21 mouse cellular contexts compared by ENCODE assay signal in the genomic region with DNA sequence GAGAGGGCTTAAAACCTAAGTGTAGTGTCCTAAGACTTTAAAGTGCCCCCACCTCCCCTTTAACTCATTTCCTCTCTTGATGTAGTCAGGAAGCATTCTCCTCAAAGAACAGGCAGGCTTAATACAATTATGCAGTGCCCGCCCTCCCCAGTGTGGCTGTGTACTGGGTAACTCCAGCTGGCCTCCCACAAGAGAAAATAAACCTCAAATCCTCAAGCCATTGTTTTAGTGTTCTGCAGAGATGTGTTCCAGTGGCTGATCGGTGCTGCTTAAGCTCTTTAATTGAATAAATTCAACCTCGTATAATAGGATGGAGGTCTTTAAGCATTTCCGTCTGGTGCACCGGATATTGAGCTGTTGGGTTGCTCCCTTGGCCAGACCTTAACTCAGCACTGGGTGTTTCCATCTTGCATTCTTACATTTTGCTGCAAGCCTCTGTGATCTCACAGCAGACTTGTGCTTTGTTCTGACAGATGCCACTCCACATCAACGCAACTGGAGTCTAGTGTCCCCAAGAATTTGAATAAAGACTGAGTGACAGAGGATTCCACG. TPM values are rescaled to one million over a fixed set of nuclear protein-coding genes. Genes with fewer than 3 reads are reported as not detected.
DNase-seq lines count a peak whose midpoint lies in the region; ATAC-seq and TF ChIP-seq lines count a peak whose summit lies in the region.
"Had no signal": no experiment of that assay in that cellular context is flagged by ENCODE, and none has a peak within 500 bp of the region (broad histone marks: within the 10 kb centered on the region; RNA-seq: fewer than 3 reads in every experiment).

No protein-coding gene starts in this region.

- H3K36me3 ChIP-seq in lung, embryonic 14.5 days (ENCODE audit: insufficient read depth) = no peaks in the 10 kb centered on the region
- no peaks in the 10 kb centered on the region for H3K36me3 ChIP-seq in forebrain, embryonic 12.5 days (replicated peaks)
- H3K36me3 ChIP-seq in midbrain, embryonic 13.5 days = no peaks in the 10 kb centered on the region
- H3K36me3 ChIP-seq in intestine, embryonic 16.5 days (ENCODE audit: control insufficient read depth, insufficient read depth, low read length) = no peaks in the 10 kb centered on the region
- H3K36me3 ChIP-seq: embryonic facial prominence, embryonic 12.5 days; heart, embryonic 12.5 days; neural tube, embryonic 12.5 days had no signal

- ATAC-seq in lung, embryonic 14.5 days (ENCODE audit: insufficient read depth) = no peak
- peak; percentile 53 for ATAC-seq in forebrain, embryonic 12.5 days (ENCODE audit: low FRiP score)
- ATAC-seq in midbrain, embryonic 13.5 days = peak; percentile 54
- ATAC-seq in intestine, embryonic 16.5 days = no peak; the same call in 1 of the 2 replicates
- ATAC-seq: inflammation-experienced regulatory T-cells, adult 6 months had no signal

- H3K9me3 ChIP-seq in lung, embryonic 14.5 days (ENCODE audit: low read depth, low read length) = no peaks in the 10 kb centered on the region
- 0 out of 2 replicates have a peak, but pooled peaks cover 5% of the 10 kb centered on the region for H3K9me3 ChIP-seq in forebrain, embryonic 12.5 days
- H3K9me3 ChIP-seq in midbrain, embryonic 13.5 days = peaks cover 6% of the 10 kb centered on the region; the same call in 1 of the 2 replicates
- H3K9me3 ChIP-seq in intestine, embryonic 16.5 days (ENCODE audit: control insufficient read depth, low read length) = no peaks in the 10 kb centered on the region

- H3K27me3 ChIP-seq in lung, embryonic 14.5 days (ENCODE audit: insufficient read depth, low read length) = no peaks in the 10 kb centered on the region
- H3K27me3 ChIP-seq in forebrain, embryonic 12.5 days = 0 out of 2 replicates have a peak, but pooled peaks cover 4% of the 10 kb centered on the region
- peaks cover 12% of the 10 kb centered on the region for H3K27me3 ChIP-seq in midbrain, embryonic 13.5 days
- H3K27me3 ChIP-seq in intestine, embryonic 16.5 days (replicated peaks; ENCODE audit: control insufficient read depth, insufficient read depth, low read length) = no peaks in the 10 kb centered on the region
- H3K27me3 ChIP-seq: embryonic facial prominence, embryonic 12.5 days; heart, embryonic 12.5 days; neural tube, embryonic 12.5 days had no signal

- no peak for TF ChIP-seq CTCF in lung, embryonic 14.5 days (IDR thresholded peaks at IDR 0.05; ENCODE audit: low read depth)
- TF ChIP-seq CTCF in brain, embryonic 14.5 days (IDR thresholded peaks at IDR 0.05; ENCODE audit: borderline replicate concordance, extremely low read depth, insufficient read depth, insufficient read length) = no peak

- no peak overlapping the region for H3K27ac ChIP-seq in lung, embryonic 14.5 days (ENCODE audit: low read depth)
- 0 out of 2 replicates have a peak overlapping the region, but pooled peaks have one; percentile 31 for H3K27ac ChIP-seq in forebrain, embryonic 12.5 days
- H3K27ac ChIP-seq in midbrain, embryonic 13.5 days = no peak overlapping the region
- H3K27ac ChIP-seq in intestine, embryonic 16.5 days (ENCODE audit: low read length) = no peak overlapping the region
- H3K27ac ChIP-seq: embryonic facial prominence, embryonic 12.5 days; kidney, postnatal 0 days; layer of hippocampus, adult 2 months; left cerebral cortex, adult 2 months; neural tube, embryonic 12.5 days had no signal

- H3K9ac ChIP-seq in lung, embryonic 14.5 days = no peak overlapping the region
- H3K9ac ChIP-seq in forebrain, embryonic 12.5 days = no peak overlapping the region
- H3K9ac ChIP-seq in midbrain, embryonic 13.5 days (replicated peaks) = no peak overlapping the region
- H3K9ac ChIP-seq in intestine, embryonic 16.5 days (ENCODE audit: low read depth, low read length) = no peak overlapping the region
- H3K9ac ChIP-seq: embryonic facial prominence, embryonic 12.5 days; heart, embryonic 12.5 days; neural tube, embryonic 12.5 days had no signal

- TF ChIP-seq POLR2A in brain, embryonic 14.5 days (IDR thresholded peaks at IDR 0.05; ENCODE audit: borderline replicate concordance, extremely low read depth, insufficient read depth, insufficient read length, poor library complexity, severe bottlenecking) = no peak

- H3K4me1 ChIP-seq in lung, embryonic 14.5 days (ENCODE audit: insufficient read depth) = no peaks in the 10 kb centered on the region
- peaks cover 21% of the 10 kb centered on the region for H3K4me1 ChIP-seq in forebrain, embryonic 12.5 days
- peaks cover 20% of the 10 kb centered on the region for H3K4me1 ChIP-seq in midbrain, embryonic 13.5 days (replicated peaks)
- no peaks in the 10 kb centered on the region for H3K4me1 ChIP-seq in intestine, embryonic 16.5 days (ENCODE audit: control insufficient read depth, insufficient read depth, low read length)
- H3K4me1 ChIP-seq: heart, embryonic 12.5 days had no signal

- no peak overlapping the region for H3K4me3 ChIP-seq in lung, embryonic 14.5 days (ENCODE audit: low read depth, low read length)
- H3K4me3 ChIP-seq in forebrain, embryonic 12.5 days (replicated peaks) = no peak overlapping the region
- H3K4me3 ChIP-seq in midbrain, embryonic 13.5 days (replicated peaks) = no peak overlapping the region
- no peak overlapping the region for H3K4me3 ChIP-seq in intestine, embryonic 16.5 days (ENCODE audit: low read length)
- H3K4me3 ChIP-seq: embryonic facial prominence, embryonic 12.5 days; heart, embryonic 12.5 days; layer of hippocampus, adult 2 months; left cerebral cortex, adult 2 months; neural tube, embryonic 12.5 days had no signal

- peak; percentile 20 for DNase-seq in lung, embryonic 14.5 days
- no peak for DNase-seq in lung, adult 18-20 months
- peak; percentile 70 for DNase-seq in brain, embryonic 14.5 days (ENCODE audit: low read depth)
- no peak for DNase-seq in urinary bladder, postnatal 36 days (ENCODE audit: low spot score in 2 of 2)
- no peak for DNase-seq in gastrocnemius, postnatal 25 days
- DNase-seq: adrenal gland, postnatal 10 days; B cell, adult 2 months; cerebellum, adult 8-10 months; heart, postnatal 36 days; lung, postnatal 14 days; thymus, adult 2 months had no signal

- no peak overlapping the region for H3K4me2 ChIP-seq in lung, embryonic 14.5 days
- no peak overlapping the region for H3K4me2 ChIP-seq in forebrain, embryonic 12.5 days
- H3K4me2 ChIP-seq in midbrain, embryonic 13.5 days (replicated peaks) = no peak overlapping the region
- no peak overlapping the region for H3K4me2 ChIP-seq in intestine, embryonic 16.5 days (ENCODE audit: low read depth, low read length)
- H3K4me2 ChIP-seq: embryonic facial prominence, embryonic 12.5 days; heart, embryonic 12.5 days; neural tube, embryonic 12.5 days had no signal

- 66% methylated on average over 7 of the region's 7 CpGs for WGBS in lung, embryonic 14.5 days
- WGBS in forebrain, embryonic 12.5 days = 10% methylated on average over 7 of the region's 7 CpGs
- 10% methylated on average over 7 of the region's 7 CpGs for WGBS in midbrain, embryonic 13.5 days
- WGBS in intestine, embryonic 16.5 days = 66% methylated on average over 7 of the region's 7 CpGs

RNA-seq across cellular contexts. Expression of a gene that starts 12.1 kb away (rescaled TPM):
- 4.3 and 4.4 TPM in 2 replicates for polyA plus RNA-seq in lung, embryonic 14.5 days (2014; fragmentation: Nextera tagmentation; extraction: Ambion mirVana)
- 25.8 and 29.7 TPM in 2 replicates for polyA plus RNA-seq in brain, embryonic 14.5 days (2012; rRNA removed)
- 39.7 and 40.2 TPM in 2 replicates for polyA plus RNA-seq in forebrain, embryonic 12.5 days (2016; fragmentation: Nextera tagmentation; extraction: Ambion mirVana)
- polyA plus RNA-seq in midbrain, embryonic 13.5 days (2015; fragmentation: Nextera tagmentation; extraction: Ambion mirVana) = 27.5 and 37.5 TPM in 2 replicates
- 2.0 and 2.2 TPM in 2 replicates for polyA plus RNA-seq in intestine, embryonic 16.5 days (2015; fragmentation: Nextera tagmentation; extraction: Ambion mirVana)
- 1 to 10 TPM; 1.5 to 1.6 TPM for total RNA-seq in gastrocnemius, postnatal 25 days (2021)
- polyA plus RNA-seq: inflammation-experienced regulatory T-cells, adult 6 months had no signal

Comparison
In these comparisons a context has a peak if more than half of its experiments do, and no peak if none do; other contexts are left out.
1. DNase-seq: peak in lung, embryonic 14.5 days (single experiment) and brain, embryonic 14.5 days (single experiment); none in lung, adult 18-20 months (0 of 2), urinary bladder, postnatal 36 days (0 of 2) and gastrocnemius, postnatal 25 days (single experiment).
2. ATAC-seq: peak in forebrain, embryonic 12.5 days (single experiment) and midbrain, embryonic 13.5 days (single experiment); none in lung, embryonic 14.5 days (single experiment) and intestine, embryonic 16.5 days (single experiment).